Comparison of ENCODE assay signal across 8 mouse cellular contexts in the genomic region with DNA sequence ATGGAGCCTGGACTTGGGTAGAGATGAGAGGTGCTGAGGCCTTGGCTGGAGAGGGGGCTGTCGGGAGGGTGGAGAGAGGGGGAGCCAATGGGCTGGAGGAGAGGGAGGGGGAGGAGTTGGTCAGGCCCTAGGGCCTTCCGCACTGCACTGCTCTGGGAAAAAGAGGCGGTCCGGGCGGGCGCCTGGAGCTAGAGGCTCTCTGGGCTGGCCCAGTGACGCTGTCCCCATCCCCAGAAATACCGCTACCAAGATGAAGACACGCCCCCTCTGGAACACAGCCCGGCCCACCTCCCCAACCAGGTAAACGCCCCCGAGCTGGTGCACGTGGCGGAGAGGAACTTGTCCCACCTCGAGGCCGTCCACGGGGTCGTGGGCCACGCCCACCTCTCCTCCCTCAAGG. TPM values are rescaled to one million over a fixed set of nuclear protein-coding genes. Genes with fewer than 3 reads are reported as not detected.
DNase-seq lines count a peak whose midpoint lies in the region; ATAC-seq and TF ChIP-seq lines count a peak whose summit lies in the region.

No protein-coding gene starts in this region.

- TF ChIP-seq EP300 in stomach, postnatal 0 days (optimal IDR thresholded peaks at IDR 0.05): no peak

- H3K4me3 ChIP-seq in gastrocnemius, adult 2 months: peak overlapping the region; percentile 69
- H3K4me3 ChIP-seq in hindbrain, embryonic 16.5 days (ENCODE audit: low read length): peak overlapping the region; percentile 26
- H3K4me3 ChIP-seq in stomach, postnatal 0 days (ENCODE audit: low read depth, low read length): peak overlapping the region; percentile 30

- no peak for TF ChIP-seq CTCF in gastrocnemius, adult 2 months (IDR thresholded peaks at IDR 0.05)
- TF ChIP-seq CTCF in stomach, postnatal 0 days (IDR thresholded peaks at IDR 0.05; ENCODE audit: low read depth): no peak

- peaks cover 82% of the 10 kb centered on the region for H3K4me1 ChIP-seq in hindbrain, embryonic 16.5 days (ENCODE audit: control insufficient read depth, insufficient read depth, low read depth, low read length)
- peaks cover 7% of the 10 kb centered on the region; the same call in 1 of the 2 replicates for H3K4me1 ChIP-seq in stomach, postnatal 0 days (replicated peaks; ENCODE audit: control insufficient read depth, insufficient read depth)

- peaks cover 9% of the 10 kb centered on the region for H3K36me3 ChIP-seq in hindbrain, embryonic 16.5 days (ENCODE audit: control insufficient read depth, insufficient read depth, low read length)
- peaks cover 7% of the 10 kb centered on the region for H3K36me3 ChIP-seq in stomach, postnatal 0 days (ENCODE audit: control insufficient read depth, insufficient read depth, low read length)

- 5% methylated on average over 19 of the region's 19 CpGs for WGBS in hindbrain, embryonic 16.5 days
- 2% methylated on average over 16 of the region's 19 CpGs for WGBS in stomach, postnatal 0 days

- H3K4me2 ChIP-seq in hindbrain, embryonic 16.5 days (ENCODE audit: low read length): peak overlapping the region; percentile 68
- peak overlapping the region; percentile 56 for H3K4me2 ChIP-seq in stomach, postnatal 0 days (replicated peaks; ENCODE audit: low read depth)

- DNase-seq in adrenal gland, postnatal 10 days: peak; percentile 64
- no peak for DNase-seq in adrenal gland, adult 8-10 months
- peak; percentile 58 to 60 for DNase-seq in cerebellum, adult 18-20 months
- DNase-seq in gastrocnemius, adult 2 months: peak; percentile 80
- DNase-seq in lung, postnatal 10 days: peak; percentile 86
- peak; percentile 54 for DNase-seq in stomach, postnatal 0 days (ENCODE audit: low spot score)
- no peak for DNase-seq in spleen, adult 12 weeks (ENCODE audit: low spot score)

- ATAC-seq in hindbrain, embryonic 16.5 days: no peak
- ATAC-seq in stomach, postnatal 0 days (ENCODE audit: low FRiP score, low TSS enrichment): peak; percentile 63

- intact Hi-C loops in gastrocnemius, adult 2 months (cut with DNase I): no loop called here

- no peaks in the 10 kb centered on the region for H3K27me3 ChIP-seq in hindbrain, embryonic 16.5 days (replicated peaks; ENCODE audit: control insufficient read depth, insufficient read depth, low read length)
- H3K27me3 ChIP-seq in stomach, postnatal 0 days (ENCODE audit: control insufficient read depth, insufficient read depth, low read length): no peaks in the 10 kb centered on the region

- H3K9me3 ChIP-seq in hindbrain, embryonic 16.5 days (ENCODE audit: control insufficient read depth, low read length): no peaks in the 10 kb centered on the region
- no peaks in the 10 kb centered on the region for H3K9me3 ChIP-seq in stomach, postnatal 0 days (ENCODE audit: control insufficient read depth, low read length)

- H3K27ac ChIP-seq in gastrocnemius, adult 2 months: peak overlapping the region; percentile 82
- H3K27ac ChIP-seq in hindbrain, embryonic 16.5 days (ENCODE audit: low read depth, low read length): peak overlapping the region; percentile 94
- peak overlapping the region; percentile 59; the same call in 1 of the 2 replicates for H3K27ac ChIP-seq in stomach, postnatal 0 days (replicated peaks)

- H3K9ac ChIP-seq in hindbrain, embryonic 16.5 days (ENCODE audit: low read depth, low read length): peak overlapping the region; percentile 49
- peak overlapping the region; percentile 5; the same call in 1 of the 2 replicates for H3K9ac ChIP-seq in stomach, postnatal 0 days (ENCODE audit: low read length)

RNA-seq across cellular contexts. Expression of a gene that starts 9.9 kb away (rescaled TPM):
- total RNA-seq in adrenal gland, postnatal 10 days (2021): 10 to 100 TPM; 29.9 to 37.6 TPM
- total RNA-seq in adrenal gland, adult 8-10 months (2022): 10 to 100 TPM; 25.7 to 65.4 (median 45.9) TPM
- 1 to 10 TPM; 3.2 to 5.2 TPM for total RNA-seq in gastrocnemius, adult 2 months (2021)
- polyA plus RNA-seq in hindbrain, embryonic 16.5 days (2015; fragmentation: Nextera tagmentation; extraction: Ambion mirVana): 23.1 and 23.4 TPM in 2 replicates
- 2.6 and 3.9 TPM in 2 replicates for polyA plus RNA-seq in stomach, postnatal 0 days (2015; fragmentation: Nextera tagmentation; extraction: Ambion mirVana)

RNA-seq across cellular contexts. Expression of a gene that starts 11.5 kb away (rescaled TPM):
- total RNA-seq in adrenal gland, postnatal 10 days (2021): 1,000 to 10,000 TPM; 1,467 to 1,540 TPM
- 100 to 1,000 TPM; 323 to 415 (median 392) TPM for total RNA-seq in adrenal gland, adult 8-10 months (2022)
- total RNA-seq in gastrocnemius, adult 2 months (2021): 100 to 1,000 TPM; 266 to 502 TPM
- 66.6 and 69.1 TPM in 2 replicates for polyA plus RNA-seq in hindbrain, embryonic 16.5 days (2015; fragmentation: Nextera tagmentation; extraction: Ambion mirVana)
- 136 and 143 TPM in 2 replicates for polyA plus RNA-seq in stomach, postnatal 0 days (2015; fragmentation: Nextera tagmentation; extraction: Ambion mirVana)

RNA-seq across cellular contexts. Expression of a gene that starts 26.3 kb away (rescaled TPM):
- 10 to 100 TPM; 15.7 to 23.0 TPM for total RNA-seq in adrenal gland, postnatal 10 days (2021)
- total RNA-seq in adrenal gland, adult 8-10 months (2022): 10 to 100 TPM; 13.4 to 27.1 (median 20.5) TPM
- 1 to 10 TPM; 3.6 to 5.0 TPM for total RNA-seq in gastrocnemius, adult 2 months (2021)
- 21.0 and 25.4 TPM in 2 replicates for polyA plus RNA-seq in hindbrain, embryonic 16.5 days (2015; fragmentation: Nextera tagmentation; extraction: Ambion mirVana)
- 9.8 and 11.1 TPM in 2 replicates for polyA plus RNA-seq in stomach, postnatal 0 days (2015; fragmentation: Nextera tagmentation; extraction: Ambion mirVana)

RNA-seq across cellular contexts. Expression of a gene that starts 27.2 kb away (rescaled TPM):
- total RNA-seq in adrenal gland, postnatal 10 days (2021): 10 to 100 TPM; 35.0 to 76.1 TPM
- under 1 TPM in 3 of 4 experiments, not detected in 1; 0.31 to 0.75 (median 0.38) TPM for total RNA-seq in adrenal gland, adult 8-10 months (2022)
- not detected for total RNA-seq in gastrocnemius, adult 2 months (2021)
- 3.9 and 4.4 TPM in 2 replicates for polyA plus RNA-seq in hindbrain, embryonic 16.5 days (2015; fragmentation: Nextera tagmentation; extraction: Ambion mirVana)
- polyA plus RNA-seq in stomach, postnatal 0 days (2015; fragmentation: Nextera tagmentation; extraction: Ambion mirVana): 0.70 and 0.83 TPM in 2 replicates

RNA-seq across cellular contexts. Expression of a gene that starts 31.1 kb away (rescaled TPM):
- 10 to 100 TPM; 43.5 to 50.5 TPM for total RNA-seq in adrenal gland, postnatal 10 days (2021)
- total RNA-seq in adrenal gland, adult 8-10 months (2022): 10 to 100 TPM; 55.7 to 61.0 (median 58.4) TPM
- 10 to 100 TPM; 19.2 to 21.8 TPM for total RNA-seq in gastrocnemius, adult 2 months (2021)
- polyA plus RNA-seq in hindbrain, embryonic 16.5 days (2015; fragmentation: Nextera tagmentation; extraction: Ambion mirVana): 54.2 and 55.4 TPM in 2 replicates
- polyA plus RNA-seq in stomach, postnatal 0 days (2015; fragmentation: Nextera tagmentation; extraction: Ambion mirVana): 34.4 and 38.5 TPM in 2 replicates

Comparison
In these comparisons a context has a peak if more than half of its experiments do, and no peak if none do; other contexts are left out.
1. DNase-seq: peak in adrenal gland, postnatal 10 days (single experiment), cerebellum, adult 18-20 months (2 of 2), gastrocnemius, adult 2 months (single experiment), lung, postnatal 10 days (single experiment) and stomach, postnatal 0 days (single experiment); none in adrenal gland, adult 8-10 months (single experiment) and spleen, adult 12 weeks (single experiment).
2. RNA of a gene that starts 9.9 kb away (total RNA-seq): 25.7 to 65.4 TPM in adrenal gland, adult 8-10 months and 29.9 to 37.6 TPM in adrenal gland, postnatal 10 days; 3.2 to 5.2 TPM in gastrocnemius, adult 2 months; every median in the first group is over 4 times any median in the second.
3. Peak in every context shown above with its lines, with median percentiles within 50 percentile points of each other: H3K27ac ChIP-seq and H3K4me3 ChIP-seq.